12 mouse cellular contexts compared by ENCODE assay signal in the genomic region with DNA sequence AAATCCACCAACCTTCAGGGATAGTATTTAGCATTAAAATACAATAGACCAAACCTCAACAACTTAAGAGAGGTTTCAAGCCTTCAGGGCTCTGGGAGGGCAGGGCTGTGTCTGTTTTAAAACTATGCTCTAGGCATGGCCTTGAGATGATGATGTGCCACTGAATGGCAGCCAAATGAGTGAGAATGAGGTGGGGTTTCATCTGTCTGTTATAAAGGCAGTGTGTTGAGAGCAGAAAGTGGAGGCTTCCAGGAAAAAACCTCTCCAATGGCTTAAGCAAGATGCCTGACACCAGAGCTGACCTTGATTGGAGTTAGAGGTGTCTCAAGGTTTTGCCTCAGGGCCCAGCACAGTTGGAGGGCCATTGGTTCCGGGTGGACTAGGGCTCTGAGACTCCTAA.
"Had no signal": no experiment of that assay in that cellular context is flagged by ENCODE, and none has a peak within 500 bp of the region (broad histone marks: within the 10 kb centered on the region; RNA-seq: fewer than 3 reads in every experiment).

No protein-coding gene starts in this region.

- DNase-seq: kidney, postnatal 36 days; lung, embryonic 14.5 days; lung, postnatal 14 days; right cerebral cortex, adult 18-20 months; thymus, postnatal 36 days had no signal

- H3K4me1 ChIP-seq: limb, embryonic 12.5 days; liver, embryonic 15.5 days; midbrain, embryonic 13.5 days; neural tube, embryonic 15.5 days had no signal

- H3K27me3 ChIP-seq: limb, embryonic 12.5 days; midbrain, embryonic 13.5 days; neural tube, embryonic 15.5 days had no signal

- H3K9ac ChIP-seq: limb, embryonic 12.5 days; liver, embryonic 15.5 days; lung, embryonic 14.5 days; midbrain, embryonic 13.5 days; neural tube, embryonic 15.5 days had no signal

- ATAC-seq: midbrain, embryonic 13.5 days had no signal

- H3K4me3 ChIP-seq: limb, embryonic 12.5 days; liver, embryonic 15.5 days; midbrain, embryonic 13.5 days; myocyte; neural tube, embryonic 15.5 days had no signal

- H3K4me2 ChIP-seq: limb, embryonic 12.5 days; liver, embryonic 11.5 days; liver, embryonic 15.5 days; lung, embryonic 14.5 days; midbrain, embryonic 13.5 days; neural tube, embryonic 15.5 days had no signal

- H3K36me3 ChIP-seq: limb, embryonic 12.5 days; liver, embryonic 15.5 days; midbrain, embryonic 13.5 days; neural tube, embryonic 15.5 days had no signal

- H3K9me3 ChIP-seq: limb, embryonic 12.5 days; liver, embryonic 15.5 days; midbrain, embryonic 13.5 days; neural tube, embryonic 15.5 days had no signal

- H3K27ac ChIP-seq: kidney, postnatal 0 days; limb, embryonic 12.5 days; liver, embryonic 15.5 days; midbrain, embryonic 13.5 days; neural tube, embryonic 15.5 days had no signal
